Mouse (Mus musculus): ENCODE data around the gene Txndc15.
"Not testable (repeated sequence)": the region's sequence is repeated elsewhere in the genome, so short reads cannot be mapped to it uniquely, and the experiment has no call there.

The Txndc15 gene

DNA sequence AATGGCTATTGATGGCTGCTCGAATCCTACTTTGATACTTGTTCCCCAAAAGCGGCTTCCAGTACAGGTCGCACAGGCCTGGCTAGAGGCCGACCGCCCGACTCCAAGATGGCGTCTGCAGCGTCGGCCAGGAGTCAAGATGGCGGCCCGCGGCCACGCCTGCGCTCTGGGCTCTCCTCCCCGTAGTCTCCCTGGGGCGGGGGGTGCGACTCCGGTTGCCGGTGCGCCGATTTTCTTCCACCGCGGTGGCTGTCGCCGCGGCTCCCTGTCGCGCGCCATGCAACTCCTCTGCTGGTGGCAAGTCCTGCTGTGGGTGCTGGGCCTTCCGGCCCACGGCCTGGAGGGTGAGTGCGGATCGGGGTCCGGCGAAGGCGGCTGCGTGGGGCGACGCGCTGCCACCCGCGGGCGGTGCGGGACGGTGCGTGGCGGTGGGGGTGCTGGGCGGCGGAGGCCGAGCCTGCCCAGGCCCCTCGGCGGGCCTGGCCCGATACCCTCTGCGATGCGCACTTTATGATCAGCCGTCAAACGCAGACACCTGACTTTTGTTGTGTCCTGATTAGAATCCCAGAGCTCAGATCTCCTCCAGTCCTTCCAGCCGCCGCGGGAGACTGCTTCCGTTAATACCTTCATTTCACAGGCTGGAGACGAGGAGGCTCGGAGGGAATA, at the start of gene Txndc15:
TSS of gene Txndc15 (plus strand) at position 150 of the 666 bp plus-strand sequence.
- in situ Hi-C loops (cut with MboI, MseI): loop anchor here (5.0 kb wide), 1 partner anchor 617 kb away; no protein-coding TSS in a partner anchor

DNA sequence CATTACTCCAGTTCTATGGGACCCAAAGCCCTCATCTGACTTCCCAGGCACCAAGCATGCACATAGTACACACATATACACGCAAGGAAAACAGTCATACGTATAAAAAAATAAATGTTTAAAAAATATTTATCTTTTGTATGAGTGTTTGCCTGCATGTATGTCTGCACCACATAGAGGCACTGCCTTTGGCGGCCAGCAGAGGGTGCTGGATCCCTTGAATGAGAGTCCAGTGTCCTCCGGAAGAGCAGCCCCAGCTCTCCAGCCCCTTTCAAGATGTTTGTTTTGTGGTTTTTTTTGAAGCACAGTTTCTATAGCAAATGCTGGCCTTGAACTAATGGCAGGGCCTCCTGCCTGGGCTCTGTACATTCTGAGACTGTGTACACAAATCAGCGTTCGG, 45.9 kb upstream of the Txndc15 start:
- in situ Hi-C loops (cut with MboI, MseI): no loop called here

DNA sequence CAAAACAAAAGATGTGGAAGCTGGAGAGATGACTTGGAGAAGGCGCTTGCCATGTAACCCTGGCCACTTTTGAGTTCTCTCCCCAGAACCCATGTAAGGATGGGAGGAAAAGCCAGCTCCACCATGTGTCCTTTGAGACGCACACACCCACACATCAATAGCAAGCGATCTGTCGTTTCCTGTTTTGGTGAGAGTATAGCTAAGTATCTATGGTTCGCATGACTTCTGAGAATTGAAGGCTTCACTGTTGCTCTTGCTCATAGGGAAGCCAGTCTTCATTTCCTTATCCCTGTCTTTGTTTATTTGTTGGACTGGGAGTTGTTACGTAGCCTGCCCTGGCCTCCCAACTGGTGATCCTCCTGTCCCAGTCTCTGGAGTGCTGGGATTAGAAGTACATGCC, 41.7 kb upstream of the Txndc15 start:
- in situ Hi-C loops (cut with MboI, MseI): no loop called here

DNA sequence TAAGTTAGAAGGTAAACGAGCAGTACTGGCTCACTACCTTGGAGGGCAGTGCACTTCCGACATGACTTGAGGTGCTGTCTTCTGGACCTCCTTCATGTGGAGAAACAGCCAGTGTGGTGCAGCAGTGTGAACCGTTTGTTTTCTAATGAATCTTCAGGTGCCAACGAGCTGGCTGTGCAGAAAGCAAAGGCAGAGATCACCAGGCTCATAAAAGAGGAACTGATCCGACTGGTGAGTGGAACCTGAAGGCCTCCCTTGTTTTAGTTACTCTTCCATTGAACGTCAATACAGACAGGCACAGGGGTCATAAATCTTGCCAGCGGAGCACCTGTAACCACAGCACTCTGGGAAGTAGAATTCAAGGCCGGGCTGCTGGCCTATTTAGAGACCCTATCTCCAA, 37.1 kb upstream of the Txndc15 start:
- in situ Hi-C loops (cut with MboI, MseI): no loop called here

DNA sequence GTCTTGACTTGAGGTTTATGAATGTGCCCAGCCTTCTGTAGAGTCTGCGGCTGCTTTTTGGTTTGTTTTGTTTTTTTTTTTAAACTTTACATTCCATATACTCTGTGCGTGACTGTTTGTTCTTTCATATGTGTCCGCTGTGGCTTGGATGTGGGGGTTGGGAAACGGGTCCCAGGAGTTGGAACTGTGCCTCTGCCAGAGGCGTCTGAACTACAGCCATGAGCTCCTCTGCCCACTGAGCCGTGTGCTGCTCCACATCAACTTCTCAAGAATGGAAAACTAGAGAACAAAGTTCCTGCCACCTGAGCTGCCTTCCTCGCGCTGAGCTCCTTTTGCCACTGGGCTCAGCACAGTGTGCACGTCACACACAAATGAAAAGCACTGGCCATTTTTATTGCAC, 32.2 kb upstream of the Txndc15 start:
- in situ Hi-C loops (cut with MboI, MseI): no loop called here

DNA sequence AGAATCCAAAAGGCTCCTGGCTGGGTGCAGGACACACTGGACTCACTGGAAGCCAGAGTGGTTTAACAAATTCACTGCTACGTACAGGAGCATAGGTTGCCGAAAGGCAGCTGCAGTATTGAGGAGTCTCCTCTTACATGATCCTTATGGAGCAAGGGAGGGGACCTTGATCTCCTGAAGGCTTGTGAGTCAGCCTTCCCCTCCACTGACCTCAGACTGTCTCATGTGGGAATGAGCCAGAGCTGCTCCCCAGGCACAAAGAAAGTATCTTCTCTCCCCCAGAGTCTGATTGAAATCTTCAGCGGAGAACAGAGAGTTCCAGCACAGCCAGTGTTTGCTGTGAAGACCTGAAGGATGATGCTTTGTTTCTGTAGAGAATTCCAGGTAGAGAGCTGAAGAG, 30.9 kb upstream of the Txndc15 start:
- in situ Hi-C loops (cut with MboI, MseI): no loop called here

DNA sequence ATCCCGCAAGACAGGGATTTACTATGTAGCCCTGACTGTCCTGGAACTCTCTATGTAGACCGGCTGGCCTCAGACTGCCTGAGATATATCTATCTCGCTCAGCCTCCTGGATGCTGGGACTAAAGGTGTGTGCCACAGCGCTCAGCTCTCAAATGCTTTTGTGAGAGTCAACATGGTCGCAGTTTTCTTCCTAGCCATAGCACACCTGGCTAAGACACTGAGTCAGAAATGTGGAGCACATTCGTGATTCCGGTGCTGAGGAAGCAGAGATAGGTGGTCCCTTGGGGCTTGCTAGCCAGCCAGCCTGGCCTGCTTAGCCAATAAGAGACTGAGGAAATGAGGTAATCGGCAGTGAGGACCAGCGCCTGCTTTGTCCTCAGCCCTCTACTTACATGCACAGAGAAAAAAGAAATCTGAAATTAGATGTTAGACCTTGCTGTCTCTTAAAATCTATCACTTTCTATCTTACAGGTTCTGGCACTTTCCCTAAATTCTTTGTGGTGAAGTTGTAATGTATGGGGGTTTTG, 28.3 kb upstream of the Txndc15 start:
- in situ Hi-C loops (cut with MboI, MseI): no loop called here

DNA sequence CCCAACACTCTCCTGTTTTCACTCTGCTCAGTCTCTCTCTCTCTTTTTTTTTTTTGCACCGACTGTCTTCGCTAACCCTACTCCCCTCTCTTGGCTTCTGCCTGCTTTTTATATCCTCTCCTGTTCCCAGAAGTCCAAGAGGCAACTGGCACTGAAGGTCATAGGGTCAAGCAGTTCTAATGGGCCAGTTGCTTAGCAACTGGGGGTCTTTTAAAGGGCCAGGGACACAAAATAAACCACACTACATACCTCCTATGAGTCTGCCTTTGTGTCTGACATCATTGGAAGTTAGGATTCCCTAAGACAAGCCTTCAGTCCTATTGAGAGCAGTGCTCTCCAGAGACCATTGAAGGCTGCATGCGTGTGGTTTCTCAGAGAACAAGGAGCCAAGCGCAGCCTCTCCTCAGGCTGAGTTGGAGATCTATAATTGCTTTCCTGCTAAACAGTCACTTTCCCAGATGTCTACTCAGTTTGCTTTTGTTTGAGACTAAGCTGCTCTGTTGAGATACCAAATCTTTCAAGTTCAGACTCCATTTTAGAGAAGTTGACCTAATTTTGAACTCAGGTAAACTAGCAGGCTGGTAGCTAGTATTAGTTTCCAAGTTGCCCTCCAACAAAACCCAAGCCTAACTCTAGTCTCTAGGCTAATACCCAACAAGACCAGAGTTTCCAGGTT, 26.4 kb upstream of the Txndc15 start:
- in situ Hi-C loops (cut with MboI, MseI): no loop called here

DNA sequence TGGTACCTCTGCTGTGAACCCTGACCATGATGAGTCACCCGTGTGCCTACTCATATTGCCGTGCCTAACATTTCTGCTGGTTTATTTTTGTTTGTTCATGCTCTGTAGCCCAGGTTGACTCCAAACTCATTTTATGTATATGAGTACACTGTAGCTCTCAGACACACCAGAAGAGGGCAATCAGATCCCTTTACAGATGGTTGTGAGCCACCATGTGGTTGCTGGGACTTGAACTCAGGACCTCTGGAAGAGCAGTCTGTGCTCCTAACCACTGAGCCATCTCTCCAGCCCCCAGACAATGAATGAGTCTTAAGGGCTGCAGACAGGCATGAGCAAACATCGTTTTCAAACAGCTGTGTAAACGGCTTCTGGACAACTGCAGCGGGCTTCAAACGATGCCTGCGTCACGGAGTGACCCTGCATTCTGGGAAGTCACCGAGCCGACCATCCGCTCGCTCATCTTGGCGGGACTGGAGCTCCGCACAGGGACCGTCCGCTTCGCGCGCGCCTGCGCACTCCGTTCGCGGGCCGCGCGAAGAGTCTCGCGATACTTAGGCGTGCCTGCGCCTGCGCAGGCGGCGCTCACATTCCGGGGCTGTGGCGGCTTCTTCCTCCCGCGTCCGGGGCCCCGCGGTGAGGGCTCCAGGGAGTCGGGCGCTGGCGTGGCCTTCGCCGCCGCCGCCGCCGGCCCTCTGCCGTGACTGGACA, 21.8 kb upstream of the Txndc15 start, which contains the start of gene B230219D22Rik:
TSS of gene B230219D22Rik (plus strand) at position 590 of the 708 bp plus-strand sequence.
- in situ Hi-C loops (cut with MboI, MseI): no loop called here

DNA sequence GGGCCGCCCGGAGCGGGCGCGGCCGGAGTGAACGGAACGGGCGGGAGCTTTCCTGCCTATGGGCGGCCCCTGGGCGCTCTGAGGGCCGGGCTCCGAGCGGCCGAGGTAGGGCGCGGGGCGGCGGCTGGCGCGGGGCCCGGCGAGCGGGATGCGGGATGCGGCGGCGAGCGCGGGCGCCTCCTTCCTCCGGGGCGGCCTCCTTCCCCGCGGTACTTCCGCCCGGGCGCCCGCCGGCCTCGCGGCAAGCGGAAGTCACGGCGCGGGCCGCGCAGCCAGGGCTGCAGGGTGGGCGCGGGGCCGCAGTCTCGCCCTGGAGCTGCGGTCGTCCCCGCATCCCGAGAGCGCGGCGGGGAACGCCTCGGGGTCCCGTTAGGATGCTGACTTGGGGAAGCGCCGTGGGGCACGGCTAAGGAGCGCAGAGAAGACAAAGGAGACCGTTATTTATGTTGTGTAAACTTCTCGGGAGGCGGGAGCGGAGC, 21.2 kb upstream of the Txndc15 start:
- in situ Hi-C loops (cut with MboI, MseI): no loop called here

DNA sequence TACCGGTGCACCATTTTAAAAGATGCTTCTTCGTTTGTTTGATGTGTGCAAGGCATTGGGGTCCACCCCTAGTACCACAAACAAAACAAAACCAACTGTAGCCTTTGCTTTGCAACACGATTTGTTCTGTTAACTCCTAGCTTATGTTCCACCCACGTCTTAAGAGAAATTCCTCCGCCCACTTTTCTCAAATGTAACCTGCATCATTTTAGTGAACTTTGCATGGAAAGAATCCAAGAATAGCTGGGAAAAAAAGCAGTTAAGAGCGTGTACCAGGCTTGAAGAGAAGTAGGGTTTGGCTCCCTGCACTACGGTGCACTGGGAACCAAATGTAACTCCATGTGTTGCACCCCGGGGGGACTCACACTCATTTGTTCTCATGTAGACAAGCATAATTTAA, 20.3 kb upstream of the Txndc15 start:
- in situ Hi-C loops (cut with MboI, MseI): no loop called here

DNA sequence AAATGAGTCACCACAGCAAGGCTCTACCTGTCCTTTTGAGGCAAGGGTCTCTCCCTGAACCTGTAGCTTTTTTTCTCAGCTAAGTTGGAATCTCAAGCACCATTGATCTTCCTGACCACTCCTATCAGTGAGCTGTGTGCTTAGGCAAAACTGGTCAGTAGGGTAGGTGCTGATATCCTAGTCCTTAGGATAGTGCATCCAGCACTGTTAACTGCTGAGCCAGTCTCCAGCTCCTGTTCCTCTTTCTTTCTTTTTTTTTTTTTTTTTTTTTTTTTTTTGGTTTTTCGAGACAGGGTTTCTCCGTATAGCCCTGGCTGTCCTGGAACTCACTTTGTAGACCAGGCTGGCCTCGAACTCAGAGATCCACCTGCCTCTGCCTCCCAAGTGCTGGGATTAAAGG, 18.5 kb upstream of the Txndc15 start:
- in situ Hi-C loops (cut with MboI, MseI): not testable (repeated sequence)

DNA sequence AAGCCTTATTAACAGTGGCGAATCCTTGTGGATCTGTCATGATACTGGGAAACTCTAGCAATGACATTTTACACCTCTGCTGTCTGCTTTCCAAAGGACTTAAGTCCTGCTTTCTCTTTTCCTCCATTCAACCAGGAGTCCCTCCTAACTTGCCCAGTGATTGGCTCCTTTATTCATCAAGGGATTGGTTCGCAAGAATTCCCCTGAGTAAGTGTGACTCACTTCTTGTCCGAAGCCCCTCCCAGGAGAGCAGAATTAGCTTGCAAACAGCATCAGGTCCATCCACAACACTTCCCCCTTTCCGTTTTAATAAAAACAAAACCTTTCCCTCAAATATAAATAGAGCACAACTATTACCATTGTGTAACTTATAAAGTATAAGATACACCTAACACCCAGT, 10.1 kb upstream of the Txndc15 start:
- in situ Hi-C loops (cut with MboI, MseI): no loop called here

DNA sequence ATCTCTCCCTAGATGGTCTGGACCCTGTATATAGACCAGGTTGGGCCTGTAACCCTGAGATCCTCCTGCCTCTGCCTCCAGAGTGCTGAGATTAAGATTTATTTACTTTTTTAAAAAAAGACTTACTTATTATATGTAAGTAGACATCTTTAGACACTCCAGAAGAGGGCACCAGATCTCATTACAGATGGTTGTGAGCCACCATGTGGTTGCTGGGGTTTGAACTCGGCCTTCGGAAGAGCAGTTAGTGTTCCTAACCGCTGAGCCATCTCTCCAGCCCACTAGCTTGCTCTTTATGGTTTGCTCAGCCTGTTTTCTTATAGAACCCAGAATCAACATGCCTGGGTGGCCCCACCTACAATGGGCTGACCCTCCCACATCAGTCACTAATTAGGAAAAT, 1.6 kb upstream of the Txndc15 start:
- in situ Hi-C loops (cut with MboI, MseI): no loop called here

DNA sequence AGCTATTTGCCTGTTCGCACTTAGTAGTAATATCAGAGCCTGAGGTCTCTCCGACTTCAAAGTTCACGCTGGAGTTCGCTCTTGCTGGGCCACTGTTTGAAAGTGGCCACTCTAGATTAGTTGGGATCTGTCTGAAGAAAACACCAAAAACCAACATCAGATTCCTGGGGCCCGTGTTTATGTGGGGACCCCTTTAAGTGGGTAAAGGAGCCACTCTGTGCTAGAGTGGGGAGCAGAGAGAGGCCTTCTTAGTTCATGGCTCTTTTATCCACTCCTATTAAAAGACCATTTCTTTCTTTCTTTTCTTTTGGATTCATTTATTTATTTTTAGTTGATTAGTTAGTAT, 690 bp downstream of the Txndc15 start:
- in situ Hi-C loops (cut with MboI, MseI): loop anchor here (5.0 kb wide), 1 partner anchor 618 kb away; no protein-coding TSS in a partner anchor

DNA sequence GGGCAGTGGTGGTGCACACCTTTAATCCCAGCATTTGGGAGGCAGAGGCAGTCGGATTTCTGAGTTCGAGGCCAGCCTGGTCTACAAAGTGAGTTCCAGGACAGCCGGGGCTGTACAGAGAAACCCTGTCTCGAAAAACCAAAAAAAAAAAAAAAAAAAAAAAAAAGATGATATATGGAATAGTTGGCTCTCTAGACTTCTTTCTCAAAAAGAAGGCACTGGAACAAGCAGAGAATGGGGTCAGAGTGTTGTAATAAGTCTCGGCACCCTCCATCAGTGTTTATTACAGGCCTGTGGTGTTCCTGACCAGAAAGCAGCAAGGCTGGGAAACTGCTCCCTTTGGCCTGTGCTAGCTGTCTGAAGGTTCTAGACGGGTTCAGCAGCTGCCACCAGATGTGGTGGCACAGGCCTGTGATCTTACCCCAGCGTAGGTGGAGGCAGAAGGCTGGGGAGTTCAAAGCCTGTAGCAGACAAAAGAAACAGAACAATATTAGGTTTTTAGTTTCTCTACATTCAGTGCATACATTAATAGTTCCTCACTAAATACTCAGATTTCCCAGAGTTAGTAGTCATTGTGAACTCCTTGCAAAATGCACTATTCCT, 1.6 kb downstream of the Txndc15 start:
- in situ Hi-C loops (cut with MboI, MseI): loop anchor here (5.0 kb wide), 1 partner anchor 619 kb away; no protein-coding TSS in a partner anchor

DNA sequence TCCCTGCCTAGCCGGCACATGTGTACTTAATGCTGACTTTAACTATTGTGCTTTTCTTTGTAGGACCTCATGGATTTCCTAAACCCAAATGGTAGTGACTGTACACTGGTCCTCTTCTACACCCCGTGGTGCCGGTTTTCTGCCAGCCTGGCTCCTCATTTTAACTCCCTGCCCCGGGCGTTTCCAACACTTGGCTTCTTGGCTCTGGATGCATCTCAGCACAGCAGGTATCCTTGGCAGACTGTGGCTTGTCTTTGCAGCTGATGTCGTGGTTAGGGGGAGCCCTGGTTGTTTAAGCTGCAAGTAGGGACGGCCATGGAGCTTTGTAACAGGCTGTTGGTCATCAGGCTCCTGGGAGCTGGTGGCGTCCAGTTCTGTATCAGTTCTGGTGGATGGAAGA, 7.1 kb downstream of the Txndc15 start:
- in situ Hi-C loops (cut with MboI, MseI): no loop called here

DNA sequence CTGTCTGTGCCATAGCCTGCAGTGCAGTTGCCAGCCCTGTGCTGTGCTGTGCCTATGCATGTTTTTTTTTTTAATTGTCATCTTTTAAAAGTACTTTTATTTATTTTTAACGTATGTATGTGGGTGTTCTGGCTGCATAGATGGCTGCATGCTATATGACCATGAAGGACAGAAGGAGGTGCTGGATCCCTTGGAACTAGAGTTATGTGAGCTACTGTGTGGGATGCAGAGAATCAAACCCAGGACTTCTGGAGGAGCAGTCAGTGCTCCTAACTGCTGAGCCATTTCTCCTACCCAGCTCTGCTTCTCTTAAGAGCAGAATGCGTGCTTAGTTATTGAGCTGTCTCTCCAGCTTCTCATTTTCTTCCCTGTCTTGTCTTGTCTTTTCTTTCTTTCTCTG, 7.5 kb downstream of the Txndc15 start:
- in situ Hi-C loops (cut with MboI, MseI): no loop called here

DNA sequence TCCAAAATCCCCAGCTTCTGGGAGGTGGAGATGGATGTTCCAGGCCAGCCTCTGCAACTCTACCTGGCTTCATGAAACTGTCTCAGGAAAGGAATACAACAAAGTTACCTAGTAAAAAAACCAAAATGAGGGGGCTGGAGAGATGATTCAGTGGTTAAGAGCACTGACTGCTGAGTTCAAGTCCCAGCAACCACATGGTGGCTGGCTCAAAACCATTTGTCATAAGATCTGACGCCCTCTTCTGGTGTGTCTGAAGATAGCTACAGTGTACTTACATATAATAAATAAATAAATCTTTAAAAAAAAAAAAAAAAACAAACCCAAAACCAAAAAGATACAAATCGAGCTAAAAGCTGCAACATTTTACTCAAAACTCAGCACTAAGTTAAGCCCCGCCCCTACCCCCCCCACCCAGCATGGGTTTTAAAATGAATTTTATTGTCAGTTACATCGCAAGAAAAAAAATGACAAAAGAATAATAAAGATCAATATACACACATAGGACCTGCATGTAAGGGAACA, 12.2 kb downstream of the Txndc15 start:
- in situ Hi-C loops (cut with MboI, MseI): no loop called here

DNA sequence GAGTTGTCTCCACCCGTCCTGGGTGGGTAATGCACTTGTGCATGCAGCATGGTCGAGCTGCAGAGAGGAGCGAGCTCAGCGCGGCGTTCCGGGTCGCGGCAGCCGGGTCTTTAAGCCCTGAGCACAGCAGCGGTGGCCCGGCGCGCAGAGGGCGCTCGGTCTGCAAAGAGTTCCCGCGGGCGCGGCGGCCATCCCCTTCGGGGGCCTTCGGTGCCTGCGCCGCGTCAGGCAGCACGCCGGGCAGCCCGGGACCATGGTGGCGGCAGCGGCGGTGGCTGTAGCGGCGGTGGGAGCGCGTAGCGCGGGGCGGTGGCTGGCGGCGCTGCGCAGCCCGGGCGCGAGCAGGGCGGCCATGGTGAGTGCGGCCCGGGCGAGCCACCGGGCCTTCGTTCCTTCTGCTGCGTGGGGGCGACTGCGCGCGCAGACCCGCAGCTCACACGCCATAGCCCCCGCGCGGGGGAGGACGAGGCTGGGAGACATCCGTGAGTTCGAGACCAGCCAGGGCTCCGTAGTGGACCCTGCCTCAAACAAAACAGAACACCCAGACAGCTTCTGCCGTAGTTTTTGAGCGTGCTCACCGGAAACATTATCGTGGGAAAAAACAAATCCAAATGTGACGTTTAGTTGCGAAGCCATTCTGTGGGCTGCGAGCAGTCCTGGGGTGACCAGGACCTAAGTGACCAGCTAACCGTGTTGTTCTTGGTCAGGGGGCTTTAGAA, 12.8 kb downstream of the Txndc15 start, which contains the start of gene Pcbd2:
TSS of gene Pcbd2 (plus strand) at position 249 of the 719 bp plus-strand sequence.
- in situ Hi-C loops (cut with MboI, MseI): no loop called here

DNA sequence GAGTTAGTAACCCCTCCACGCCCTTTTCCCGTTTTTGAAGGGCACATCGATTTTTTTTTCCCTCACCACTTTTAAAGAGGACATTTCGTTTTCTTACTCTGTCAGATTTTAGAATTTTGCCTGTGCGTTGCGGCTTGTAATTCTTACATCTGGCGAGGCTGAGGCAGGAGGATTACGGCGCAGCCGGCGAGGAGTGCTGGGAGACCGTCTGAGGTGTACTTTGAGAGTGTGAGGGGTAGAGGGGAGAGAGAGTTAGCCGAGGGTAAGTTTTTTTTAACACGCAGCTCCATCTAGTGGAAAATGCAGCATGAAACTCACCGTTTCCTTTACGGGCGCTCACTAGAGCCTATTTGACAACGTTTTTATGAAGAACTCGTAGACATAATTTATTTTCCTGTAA, 13.4 kb downstream of the Txndc15 start:
- in situ Hi-C loops (cut with MboI, MseI): no loop called here

All from T-helper 2 cell (primary cell).